Mouse (Mus musculus): ENCODE measurements around the gene Vwa7. TPM values are rescaled to one million over a fixed set of nuclear protein-coding genes. Genes with fewer than 3 reads are reported as not detected.

Vwa7 gene
- total and polyA plus RNA-seq, 3 experiments = 7.5 to 10.9 (median 10.0) TPM

GRCm38 (mm10) chr17:35051156-35052086 lies 35.0 kb downstream of the Vwa7 start:
- peaks cover 18% of the 10 kb centered on the region for H3K4me1 ChIP-seq (ENCODE audit: control insufficient read depth, insufficient read depth, low read length)
- H3K9ac ChIP-seq (ENCODE audit: low read depth, low read length) = peak overlapping the region; percentile 70
- peak; percentile 84 for TF ChIP-seq EP300 (IDR thresholded peaks at IDR 0.05; ENCODE audit: insufficient read depth, low read depth, low read length)
- no peak for TF ChIP-seq CTCF (IDR thresholded peaks at IDR 0.05)
- peak; percentile 84 for TF ChIP-seq POLR2A (IDR thresholded peaks at IDR 0.05; ENCODE audit: insufficient read depth, low read depth, low read length)
- peak; percentile 82 to 90 for DNase-seq
- peak overlapping the region; percentile 95 for H3K27ac ChIP-seq
- no peaks in the 10 kb centered on the region for H3K27me3 ChIP-seq (ENCODE audit: control insufficient read depth, insufficient read depth, low read length)
- H3K79me2 ChIP-seq (replicated peaks; ENCODE audit: control insufficient read depth, insufficient read depth, low read length) = no peaks in the 10 kb centered on the region
- peak overlapping the region; percentile 64 for H3K4me3 ChIP-seq
- intact Hi-C loops (cut with DNase I) = no loop called here
- peaks cover 7% of the 10 kb centered on the region for H3K36me3 ChIP-seq (ENCODE audit: control insufficient read depth, insufficient read depth, low read length)
- 8% methylated on average over 21 of the region's 21 CpGs for WGBS

GRCm38 (mm10) chr17:35052271-35052798 lies 36.0 kb downstream of the Vwa7 start:
- Histone ChIP-seq H3K27ac (peak overlapping the region; percentile 95), H3K9ac (ENCODE audit: low read depth, low read length) (no peak overlapping the region), H3K27me3 (ENCODE audit: control insufficient read depth, insufficient read depth, low read length) (no peaks in the 10 kb centered on the region), H3K36me3 (ENCODE audit: control insufficient read depth, insufficient read depth, low read length) (peaks cover 7% of the 10 kb centered on the region), H3K4me1 (ENCODE audit: control insufficient read depth, insufficient read depth, low read length) (peaks cover 18% of the 10 kb centered on the region), H3K79me2 (replicated peaks; ENCODE audit: control insufficient read depth, insufficient read depth, low read length) (no peaks in the 10 kb centered on the region), H3K4me3 (peak overlapping the region; percentile 64; the same call in 1 of the 2 replicates)
- WGBS = 38% methylated on average over 12 of the region's 12 CpGs
- intact Hi-C loops (cut with DNase I) = no loop called here
- no peak for DNase-seq
- TF ChIP-seq EP300 (IDR thresholded peaks at IDR 0.05; ENCODE audit: insufficient read depth, low read depth, low read length) (no peak), CTCF (IDR thresholded peaks at IDR 0.05) (no peak), POLR2A (IDR thresholded peaks at IDR 0.05; ENCODE audit: insufficient read depth, low read depth, low read length) (no peak)

- Histone ChIP-seq H3K9ac (ENCODE audit: low read depth, low read length) (no peak overlapping the region), H3K27me3 (ENCODE audit: control insufficient read depth, insufficient read depth, low read length) (no peaks in the 10 kb centered on the region), H3K27ac (peak overlapping the region; percentile 38), H3K79me2 (replicated peaks; ENCODE audit: control insufficient read depth, insufficient read depth, low read length) (no peaks in the 10 kb centered on the region), H3K4me1 (ENCODE audit: control insufficient read depth, insufficient read depth, low read length) (peaks cover 14% of the 10 kb centered on the region), H3K36me3 (ENCODE audit: control insufficient read depth, insufficient read depth, low read length) (peaks cover 9% of the 10 kb centered on the region), H3K4me3 (no peak overlapping the region)
- intact Hi-C loops (cut with DNase I) = no loop called here
- WGBS = 51% methylated on average over 7 of the region's 7 CpGs
- TF ChIP-seq EP300 (IDR thresholded peaks at IDR 0.05; ENCODE audit: insufficient read depth, low read depth, low read length) = 0 out of 2 replicates have a peak, but pooled peaks have one; percentile 12
- no peak; the same call in 1 of the 2 replicates for TF ChIP-seq POLR2A (IDR thresholded peaks at IDR 0.05; ENCODE audit: insufficient read depth, low read depth, low read length)
- no peak for DNase-seq
These were observed 39.5 kb downstream of the Vwa7 start for GRCm38 (mm10) chr17:35055691-35056495.

GRCm38 (mm10) chr17:35057090-35057489 lies 40.7 kb downstream of the Vwa7 start:
- H3K9ac ChIP-seq (ENCODE audit: low read depth, low read length) = no peak overlapping the region
- H3K36me3 ChIP-seq (ENCODE audit: control insufficient read depth, insufficient read depth, low read length) = peaks cover 9% of the 10 kb centered on the region
- intact Hi-C loops (cut with DNase I) = no loop called here

GRCm38 (mm10) chr17:35058316-35058715 lies 41.9 kb downstream of the Vwa7 start:
- Histone ChIP-seq H3K27me3 (ENCODE audit: control insufficient read depth, insufficient read depth, low read length) (no peaks in the 10 kb centered on the region), H3K9ac (ENCODE audit: low read depth, low read length) (no peak overlapping the region), H3K4me3 (no peak overlapping the region), H3K79me2 (replicated peaks; ENCODE audit: control insufficient read depth, insufficient read depth, low read length) (no peaks in the 10 kb centered on the region), H3K36me3 (ENCODE audit: control insufficient read depth, insufficient read depth, low read length) (peaks cover 8% of the 10 kb centered on the region), H3K4me1 (ENCODE audit: control insufficient read depth, insufficient read depth, low read length) (peaks cover 8% of the 10 kb centered on the region), H3K27ac (peak overlapping the region; percentile 92)
- DNase-seq = no peak
- TF ChIP-seq CTCF (IDR thresholded peaks at IDR 0.05) (no peak), POLR2A (IDR thresholded peaks at IDR 0.05; ENCODE audit: insufficient read depth, low read depth, low read length) (no peak), EP300 (IDR thresholded peaks at IDR 0.05; ENCODE audit: insufficient read depth, low read depth, low read length) (no peak)
- WGBS = 51% methylated on average over 9 of the region's 9 CpGs
- intact Hi-C loops (cut with DNase I) = loop anchor here (2.0 kb wide), 1 partner anchor 30 kb away; the partner anchor contains the start of gene Abhd16a

More at GRCm38 (mm10) chr17:35057090-35057489, 40.7 kb downstream of the Vwa7 start:
- H3K4me3 ChIP-seq = no peak overlapping the region
- TF ChIP-seq CTCF (IDR thresholded peaks at IDR 0.05) (no peak), POLR2A (IDR thresholded peaks at IDR 0.05; ENCODE audit: insufficient read depth, low read depth, low read length) (no peak), EP300 (IDR thresholded peaks at IDR 0.05; ENCODE audit: insufficient read depth, low read depth, low read length) (no peak)
- 78% methylated on average over 3 of the region's 3 CpGs for WGBS
- H3K79me2 ChIP-seq (replicated peaks; ENCODE audit: control insufficient read depth, insufficient read depth, low read length) = no peaks in the 10 kb centered on the region
- H3K27me3 ChIP-seq (ENCODE audit: control insufficient read depth, insufficient read depth, low read length) = no peaks in the 10 kb centered on the region
- H3K27ac ChIP-seq = no peak overlapping the region
- H3K4me1 ChIP-seq (ENCODE audit: control insufficient read depth, insufficient read depth, low read length) = peaks cover 14% of the 10 kb centered on the region
- DNase-seq = no peak

Data from heart, adult 2 months (tissue).